Mouse (Mus musculus) B cell, adult 2 months (primary cell): ENCODE data around the gene 2310057M21Rik.
"Not testable (repeated sequence)": the region's sequence is repeated elsewhere in the genome, so short reads cannot be mapped to it uniquely, and the experiment has no call there.

Experiments
- DNase-seq, 2 experiments: peaks; one replicate each; pipeline ENCODE4 v3.0.0; 2022

The 2310057M21Rik gene

DNA sequence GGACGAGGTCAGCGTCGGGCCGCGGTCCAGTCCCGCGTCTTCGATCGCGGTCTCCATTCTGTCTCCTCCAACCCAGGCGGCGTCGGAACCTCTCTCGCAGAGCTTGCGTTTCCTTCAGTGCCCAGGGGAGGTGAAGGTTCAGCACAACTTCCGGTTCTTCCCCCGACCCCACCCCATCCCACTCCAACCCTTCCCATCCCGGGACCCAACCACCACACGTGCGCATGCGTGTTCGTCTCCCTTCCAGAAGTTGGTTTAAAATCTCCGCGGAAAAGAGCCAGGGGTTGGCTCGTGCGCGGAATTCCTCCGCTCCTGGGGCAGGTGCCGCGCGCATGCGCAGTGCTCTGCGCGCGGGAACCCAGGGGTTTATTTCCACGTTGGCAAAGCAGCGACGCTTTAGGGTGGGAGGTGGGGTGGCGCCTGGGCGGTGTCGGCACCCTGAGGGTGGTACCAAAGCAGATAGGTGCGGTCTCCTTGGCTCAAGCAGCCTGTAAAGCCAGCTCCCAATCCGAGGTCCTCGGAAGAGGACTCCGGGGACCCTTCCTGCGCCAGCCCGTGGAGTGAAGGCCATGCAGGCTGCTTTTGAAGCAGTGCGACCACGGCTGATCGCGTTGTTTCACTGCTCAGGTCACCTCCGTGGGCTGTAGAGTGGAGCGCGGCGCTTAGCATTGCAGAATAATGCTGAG is at the start of gene 2310057M21Rik:
Gene 2310057M21Rik (minus strand): TSS at position 145 of the 686 bp plus-strand sequence.
- DNase-seq, result peak; percentile 89 to 90

DNA sequence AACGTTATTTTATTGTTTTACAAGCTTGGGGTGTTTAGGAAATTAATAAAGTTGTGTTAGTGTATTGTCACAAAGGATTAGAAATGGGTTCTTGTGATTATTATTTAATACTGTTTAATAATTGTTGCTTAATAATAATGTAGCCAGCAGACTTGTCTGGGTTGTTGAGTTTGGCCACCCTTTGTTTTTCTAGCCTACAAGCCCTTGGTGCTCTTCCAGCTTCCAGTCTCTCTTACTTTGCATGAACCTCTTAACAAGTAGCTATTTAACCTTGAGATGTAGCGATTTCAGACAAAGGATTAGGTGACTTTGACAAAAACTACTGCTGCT is 49.3 kb upstream of the 2310057M21Rik start:
- DNase-seq, result no peak

DNA sequence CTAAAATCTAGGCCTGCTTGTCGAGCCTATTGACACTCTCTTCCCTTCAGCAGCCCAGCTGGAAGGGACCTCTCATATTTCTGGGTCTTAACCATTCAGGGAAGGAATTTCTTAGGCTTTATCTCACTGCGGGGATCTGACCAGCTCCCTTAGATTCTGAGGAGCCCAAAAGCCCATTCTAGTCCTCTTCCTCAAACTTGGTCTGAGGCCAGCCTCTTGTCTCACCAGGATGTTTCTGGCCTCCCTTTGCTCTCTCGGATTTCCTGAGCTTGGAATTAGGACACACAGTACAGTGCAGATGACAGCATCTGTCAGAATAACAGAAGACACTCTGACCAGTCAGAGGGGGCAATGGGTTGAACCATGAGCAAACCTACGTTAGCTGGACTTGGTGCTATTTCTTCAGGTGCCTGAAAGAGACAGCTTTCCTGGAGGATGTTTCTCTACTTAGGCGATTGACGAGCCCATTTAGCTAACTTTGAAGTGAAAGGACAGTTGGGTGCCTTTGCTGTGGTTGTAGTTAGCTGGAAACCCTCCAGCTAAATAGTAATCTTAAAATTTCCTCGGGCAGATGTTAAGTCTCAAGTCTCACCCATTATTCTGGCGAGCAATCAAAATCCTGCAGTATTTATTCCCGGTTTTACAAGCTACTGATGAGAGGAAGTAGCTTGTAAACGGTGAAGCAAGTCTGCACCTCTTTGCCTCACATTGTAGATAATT is 48.8 kb upstream of the 2310057M21Rik start:
- DNase-seq, result no peak

DNA sequence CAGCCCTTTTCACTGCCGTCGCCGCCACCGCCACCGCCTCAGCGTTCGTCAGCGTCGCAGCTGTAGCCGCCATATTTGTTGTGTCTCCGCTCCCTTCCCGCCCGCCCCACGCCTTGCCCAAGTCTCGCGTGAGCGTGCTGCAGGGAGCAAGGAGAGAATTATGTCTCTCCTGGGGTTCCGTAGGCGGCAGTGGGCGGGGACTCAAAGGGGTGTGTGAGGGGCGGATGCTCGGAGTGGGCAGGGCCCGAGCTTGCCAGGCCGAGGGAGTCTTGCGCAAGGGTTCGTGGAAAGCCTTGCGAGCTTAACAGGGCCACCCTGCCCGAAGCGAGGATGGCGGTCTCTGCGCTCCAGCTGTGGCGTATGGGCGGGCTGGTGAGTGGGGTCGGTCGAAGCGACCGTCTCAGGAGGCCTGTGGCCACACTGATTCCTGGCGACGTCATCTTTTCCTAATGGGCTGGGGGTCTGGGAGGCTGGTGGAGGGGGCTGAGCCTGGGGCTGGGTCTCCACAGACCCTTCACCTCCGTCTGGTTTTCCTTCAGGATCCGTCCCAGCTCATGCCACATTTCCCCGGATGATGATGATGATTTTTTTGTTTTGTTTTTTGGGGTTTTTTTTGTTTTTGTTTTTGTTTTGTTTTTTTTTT is 48.0 kb upstream of the 2310057M21Rik start, which contains the start of the genes Ikzf5 and Acadsb:
Gene Ikzf5 (minus strand): TSS at position 106 of the 643 bp plus-strand sequence.
Gene Acadsb (plus strand): TSS at position 186 of the 643 bp plus-strand sequence.
- peak; percentile 98 to 99 for DNase-seq

DNA sequence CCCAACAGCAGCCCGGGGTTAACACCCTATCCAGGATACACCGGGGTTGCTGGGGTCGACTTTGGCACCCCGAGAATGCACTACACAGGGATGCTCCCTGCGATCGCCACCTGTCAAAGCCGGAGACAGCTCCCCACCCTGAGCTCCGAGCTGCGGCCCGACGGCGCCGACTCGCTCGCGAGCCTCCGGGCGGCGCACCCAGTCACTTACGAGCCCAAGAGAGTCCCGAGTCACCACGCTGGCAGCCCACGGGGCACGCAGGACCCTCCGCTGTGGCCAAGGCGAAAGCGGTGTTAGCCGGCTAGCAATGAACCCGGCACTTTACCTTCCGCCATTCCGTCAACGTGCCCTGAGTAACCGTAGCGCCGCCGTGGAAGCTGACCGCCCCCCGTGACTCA is 47.4 kb upstream of the 2310057M21Rik start:
- DNase-seq, result no peak

DNA sequence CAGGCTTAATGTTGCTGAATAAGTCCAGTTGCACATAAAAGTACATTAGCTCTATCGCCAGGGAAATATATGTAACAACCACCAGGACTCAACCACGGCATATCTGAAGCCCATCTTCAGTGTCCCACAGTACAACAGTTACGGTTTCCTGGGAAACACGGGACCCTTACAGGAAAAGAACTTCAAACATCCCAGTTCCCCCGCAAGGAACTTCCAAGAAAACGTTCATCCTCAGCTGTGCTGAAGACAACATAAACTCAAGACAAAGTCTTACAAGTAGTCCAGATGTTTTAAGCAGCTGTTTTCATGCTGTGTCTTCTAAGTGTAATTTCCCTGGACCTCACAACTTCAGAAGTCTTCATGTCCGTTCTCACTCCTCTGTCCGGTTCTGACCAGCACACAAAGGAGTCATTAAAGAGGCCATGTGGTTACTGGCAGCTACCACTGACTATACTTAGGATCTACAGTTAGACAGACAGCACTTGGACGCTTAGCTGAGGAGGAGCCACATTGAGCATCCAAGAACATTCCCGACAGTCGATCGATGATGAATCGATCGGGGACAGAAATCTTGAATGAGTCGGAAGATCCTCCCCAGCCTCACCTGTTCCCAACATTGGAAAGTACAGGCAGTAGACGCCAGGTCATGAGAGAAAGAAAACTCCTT is 46.9 kb upstream of the 2310057M21Rik start:
- DNase-seq, result no peak

DNA sequence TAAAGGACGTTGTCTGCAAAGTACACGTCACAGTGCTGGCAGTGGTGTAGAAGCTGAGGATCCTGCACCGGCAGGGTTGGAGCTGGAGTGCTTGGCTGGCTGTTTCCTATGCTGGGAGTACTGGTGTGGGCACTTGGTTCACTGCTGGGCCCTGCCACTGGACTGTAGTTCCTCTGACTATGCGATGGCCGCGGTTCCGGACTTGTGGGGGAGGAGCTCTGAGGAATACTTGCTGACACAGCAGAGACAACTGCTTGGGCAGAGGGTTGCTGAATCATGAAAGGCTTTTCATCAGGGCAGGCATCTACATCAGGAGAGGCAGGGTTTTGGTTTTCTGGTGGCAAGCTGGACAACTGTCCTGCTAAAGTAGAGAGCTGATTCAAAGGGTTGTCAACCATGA is 29.2 kb upstream of the 2310057M21Rik start:
- DNase-seq, result not testable (repeated sequence)

DNA sequence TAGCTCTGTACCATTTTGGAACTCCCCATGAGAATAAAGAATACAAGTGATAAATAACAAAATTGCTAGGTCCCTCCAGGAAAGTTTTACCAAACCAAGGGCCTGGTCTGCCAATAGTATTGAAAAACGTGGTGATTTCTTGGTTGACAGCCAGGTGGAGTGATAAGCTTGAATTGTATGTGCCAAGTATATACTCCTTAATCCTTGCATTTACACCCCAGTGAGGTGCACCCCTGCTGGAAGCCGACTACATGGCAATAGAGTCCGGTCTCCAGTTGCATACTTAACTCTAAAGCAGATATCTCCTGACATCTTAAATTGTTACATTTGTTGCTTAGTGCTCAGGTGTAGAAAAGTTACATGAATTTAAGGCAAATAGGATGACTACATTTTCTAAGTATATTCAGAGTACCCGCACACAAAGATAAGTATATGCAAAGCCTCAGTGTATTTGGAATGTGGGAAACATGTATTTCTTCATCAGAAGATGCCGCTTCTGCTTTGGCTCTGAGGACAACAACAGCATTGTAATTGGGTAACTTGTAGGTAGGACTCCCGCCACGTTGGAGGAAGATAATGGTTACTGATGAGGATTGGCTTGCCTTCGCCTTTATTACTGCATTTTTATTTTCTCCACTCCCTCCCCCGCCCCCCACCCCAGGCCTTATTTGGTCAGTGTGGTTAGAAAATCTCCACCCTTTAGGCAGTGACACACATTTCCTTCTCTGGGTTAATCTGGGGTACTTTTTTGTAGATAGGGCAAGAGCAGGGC is 9.5 kb upstream of the 2310057M21Rik start:
- DNase-seq, result peak in 1 of 2 experiments; percentile 11

DNA sequence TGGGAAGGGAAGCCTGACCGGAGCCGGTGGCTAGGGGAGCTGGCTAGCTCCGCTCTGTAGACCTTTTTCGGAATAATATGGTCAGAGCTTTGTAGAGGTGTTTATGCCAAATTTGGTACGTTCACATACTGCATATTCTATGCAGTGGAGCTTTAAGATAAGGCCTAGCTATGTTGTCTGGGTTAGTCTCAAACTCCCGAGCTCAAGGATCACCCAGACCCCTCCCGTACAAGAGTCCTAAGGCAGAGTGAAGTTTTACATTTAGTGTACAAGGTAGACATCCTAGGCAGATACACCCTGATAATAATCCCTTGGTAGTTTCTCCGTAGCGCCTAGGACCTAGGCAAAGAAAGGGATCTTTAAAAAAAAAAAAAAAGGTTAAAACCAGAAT is 8.9 kb upstream of the 2310057M21Rik start:
- DNase-seq, result no peak

DNA sequence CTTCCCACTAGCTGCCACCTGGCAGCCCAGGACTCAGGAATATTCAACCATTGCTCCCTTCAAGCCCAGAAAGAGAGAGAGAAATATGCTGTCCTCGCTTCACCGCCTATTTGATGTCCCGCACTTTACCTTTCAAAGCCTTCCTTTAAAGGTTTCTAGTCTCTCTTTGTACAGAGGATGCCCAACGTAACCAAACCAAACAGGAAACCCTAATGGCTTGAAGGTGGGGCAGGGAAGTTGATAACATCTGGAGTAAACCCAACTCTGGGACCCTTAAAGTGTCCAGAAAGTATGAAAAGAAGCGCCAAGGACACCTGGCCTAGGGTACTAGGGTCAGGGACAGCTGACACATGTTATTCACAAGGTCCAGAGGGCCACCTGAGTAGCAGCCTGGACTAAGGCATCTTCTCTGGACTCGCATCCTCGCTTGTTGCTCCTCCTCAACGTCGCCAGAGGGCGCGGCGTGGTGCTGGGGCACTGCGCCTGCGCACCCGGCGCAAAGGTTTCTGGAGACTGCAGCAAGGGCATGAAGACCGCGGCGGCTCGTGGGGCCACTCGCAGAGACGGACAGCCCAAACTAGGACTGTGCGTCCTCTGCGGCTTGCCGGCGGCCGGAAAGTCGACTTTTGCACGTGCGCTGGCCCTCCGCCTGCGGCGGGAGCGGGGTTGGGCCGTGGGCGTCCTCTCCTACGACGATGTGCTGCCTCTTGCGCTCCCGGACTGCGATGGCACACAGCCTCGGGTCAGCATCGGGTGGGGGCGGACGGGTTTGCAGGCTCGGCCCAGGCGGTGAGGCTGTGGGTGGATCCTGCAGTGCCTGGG is 8.3 kb upstream of the 2310057M21Rik start, which contains the start of gene Pstk:
Gene Pstk (plus strand): TSS at position 494 of the 822 bp plus-strand sequence.
- peak; percentile 87 to 90 for DNase-seq

DNA sequence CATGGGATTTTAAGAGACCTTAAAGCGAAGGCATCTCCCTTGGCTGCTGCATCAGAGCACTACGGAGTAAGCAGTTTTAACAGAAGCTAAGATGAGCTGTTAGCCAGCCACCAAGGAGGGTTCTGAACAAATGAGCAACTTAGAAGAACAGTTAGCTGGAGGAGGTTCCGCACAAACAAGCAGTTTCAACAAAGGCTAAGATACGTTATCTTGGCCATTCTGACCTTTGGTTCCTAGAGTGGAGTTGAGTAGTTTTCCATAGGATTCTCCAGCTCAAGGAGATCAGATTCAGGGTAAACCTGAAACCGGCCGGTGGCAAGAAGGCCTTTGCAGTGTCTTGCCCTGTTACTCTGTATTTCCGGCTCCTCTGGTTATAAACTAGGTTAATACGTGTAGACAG is 1.6 kb upstream of the 2310057M21Rik start:
- no peak for DNase-seq

DNA sequence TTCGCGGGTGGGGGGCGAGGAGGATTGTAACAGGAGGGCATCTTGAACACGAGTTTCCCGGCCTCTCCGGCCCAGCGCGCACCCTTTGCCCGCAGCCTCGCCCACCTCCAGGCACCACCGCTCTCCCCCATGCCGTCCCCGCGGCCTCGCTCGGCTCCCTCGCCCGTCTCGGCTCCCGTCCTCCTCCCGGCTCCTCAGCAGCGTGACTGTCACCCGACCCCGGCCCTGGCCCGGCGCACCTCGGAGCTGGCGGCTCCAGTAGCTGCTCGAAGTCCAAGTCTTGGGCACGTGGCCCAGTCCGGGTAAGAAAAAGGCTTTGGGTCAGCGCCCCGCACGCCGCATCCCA is 317 bp downstream of the 2310057M21Rik start:
- DNase-seq, result no peak

DNA sequence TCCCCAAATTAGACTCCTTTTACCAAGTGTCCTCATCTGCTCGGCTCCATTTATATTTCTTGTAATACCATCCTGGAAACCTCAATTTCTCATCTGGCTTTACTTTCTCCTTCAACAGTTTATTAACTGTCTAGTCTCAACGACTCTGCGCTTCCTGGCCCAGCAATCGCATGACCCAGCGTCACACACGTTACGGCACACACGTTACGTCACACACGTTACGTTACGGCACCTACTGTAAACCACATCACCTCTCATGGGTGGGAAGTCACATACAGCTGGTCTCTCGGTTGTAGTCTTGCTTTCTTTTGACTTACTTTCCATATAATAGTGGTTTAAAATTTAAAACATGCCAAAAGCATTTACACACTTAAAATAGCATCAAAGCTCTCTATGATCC is 6.5 kb downstream of the 2310057M21Rik start:
- DNase-seq, result no peak

DNA sequence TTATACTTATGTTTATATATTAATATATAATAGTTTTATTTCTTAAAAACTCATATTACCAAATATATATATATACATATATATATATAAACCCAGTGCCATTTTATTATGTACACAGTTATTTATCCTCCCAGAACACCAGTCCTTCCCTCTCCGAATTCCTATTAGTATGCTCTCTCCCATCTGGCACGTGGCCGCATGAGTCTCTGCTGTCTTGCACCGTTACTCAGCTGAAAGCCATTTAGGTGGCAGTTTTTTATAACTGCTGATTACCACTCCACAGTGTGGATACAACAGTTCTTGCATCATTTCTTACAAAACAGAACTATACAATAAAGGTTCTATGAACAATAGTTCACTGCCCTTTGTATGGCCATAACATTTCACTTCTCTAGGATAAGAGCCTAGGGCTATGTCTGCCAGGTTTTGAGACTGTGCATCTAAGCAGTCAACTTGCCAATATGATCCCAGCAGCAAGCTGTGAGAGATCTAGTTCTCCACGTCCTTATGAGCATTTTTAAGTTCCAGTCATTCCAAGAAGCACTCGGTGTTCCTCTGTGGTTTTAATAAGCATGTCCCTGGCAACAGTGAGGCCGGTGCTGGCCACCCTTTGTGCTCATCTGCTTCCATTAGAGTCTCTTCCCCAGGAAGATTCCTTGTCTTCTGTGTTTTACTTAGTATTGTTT is 16.6 kb downstream of the 2310057M21Rik start:
- no peak for DNase-seq

DNA sequence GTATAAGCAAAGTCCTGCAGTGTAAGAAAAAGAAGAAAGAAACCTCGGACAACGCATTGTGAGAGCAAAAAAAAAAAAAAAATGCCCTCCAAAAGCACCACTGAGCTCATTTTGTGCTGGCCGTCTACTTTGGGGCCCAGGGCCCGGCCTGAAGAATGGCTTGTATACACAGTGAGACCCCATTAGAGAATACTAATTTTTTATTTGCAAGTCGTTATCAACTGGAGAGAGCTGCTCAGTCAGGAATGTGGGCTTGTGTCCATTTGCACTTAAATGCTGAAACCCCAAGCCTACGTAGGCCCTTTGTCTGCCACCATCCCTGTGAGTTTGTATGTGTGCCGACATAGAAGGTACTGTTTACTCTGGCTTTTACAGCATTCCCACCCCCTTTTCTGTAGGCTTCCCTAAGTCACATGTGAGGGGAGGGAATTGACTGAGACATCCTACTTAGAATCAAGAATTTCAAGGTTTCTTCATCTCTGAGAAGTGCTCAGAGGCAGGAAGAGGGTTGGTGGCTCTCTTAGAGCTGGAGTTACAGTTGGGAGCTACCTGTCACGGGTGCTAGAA is 25.0 kb downstream of the 2310057M21Rik start:
- DNase-seq, result no peak

DNA sequence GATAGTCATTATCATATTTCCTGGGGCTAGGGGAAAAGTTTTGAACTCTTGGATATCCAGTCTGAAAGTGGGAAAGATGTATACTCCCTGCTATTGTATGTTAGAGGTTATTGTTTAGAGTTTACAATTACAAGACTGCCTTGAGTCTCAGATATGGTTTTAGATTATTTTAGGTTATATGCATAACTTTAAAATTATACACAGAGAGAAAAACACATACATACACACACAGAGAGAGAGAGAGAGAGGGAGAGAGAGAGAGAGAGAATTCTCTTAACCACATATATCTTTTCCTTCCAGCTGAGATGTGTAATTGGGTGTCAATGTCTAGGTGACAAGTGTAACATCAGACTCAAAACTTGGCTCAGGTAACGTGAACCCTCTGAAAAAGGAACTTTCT is 29.0 kb downstream of the 2310057M21Rik start, which contains the start of gene Fam24a:
Gene Fam24a (plus strand): TSS at position 301 of the 400 bp plus-strand sequence.
- DNase-seq, result no peak

DNA sequence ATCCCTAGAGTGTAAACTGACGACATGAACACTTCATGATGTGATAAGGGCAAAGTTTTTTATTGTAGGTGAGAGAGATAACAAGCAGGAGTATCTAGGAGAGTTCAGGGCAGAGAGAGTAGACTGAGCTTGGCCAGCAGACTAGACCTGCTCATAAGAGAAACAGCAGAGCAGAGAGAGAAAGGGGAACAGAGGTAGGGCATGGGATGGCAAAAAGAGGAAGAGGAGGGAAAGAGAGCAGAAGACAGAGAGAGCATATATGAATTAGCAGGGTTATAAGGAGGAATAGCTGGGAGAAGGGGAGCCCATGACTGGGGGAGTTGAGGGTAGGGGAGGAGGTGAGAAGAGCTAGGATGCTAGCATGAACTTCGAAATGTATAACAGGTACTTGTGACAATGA is 30.9 kb downstream of the 2310057M21Rik start:
- no peak for DNase-seq

DNA sequence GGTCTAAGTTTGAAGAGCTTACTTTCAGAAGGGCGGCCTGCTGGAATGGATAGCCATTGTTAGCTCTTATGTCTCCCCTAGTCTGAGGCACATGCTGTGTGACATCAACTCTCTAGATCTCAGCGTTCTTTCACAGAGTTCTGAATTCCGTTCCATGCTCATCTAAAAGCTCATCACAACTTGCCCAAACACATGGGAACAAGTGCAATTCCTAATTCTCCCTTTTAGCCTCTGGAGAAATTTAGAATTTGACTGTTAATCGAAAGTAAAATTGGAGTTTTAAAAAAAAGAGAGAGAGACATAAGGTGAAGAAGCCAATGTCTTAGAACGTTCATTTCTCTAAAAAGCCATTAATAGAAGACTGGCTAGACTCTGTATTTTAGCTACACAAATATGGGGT is 33.1 kb downstream of the 2310057M21Rik start, which contains the start of gene Fam24b:
Gene Fam24b (minus strand): TSS at position 101 of the 400 bp plus-strand sequence.
- DNase-seq, result no peak

DNA sequence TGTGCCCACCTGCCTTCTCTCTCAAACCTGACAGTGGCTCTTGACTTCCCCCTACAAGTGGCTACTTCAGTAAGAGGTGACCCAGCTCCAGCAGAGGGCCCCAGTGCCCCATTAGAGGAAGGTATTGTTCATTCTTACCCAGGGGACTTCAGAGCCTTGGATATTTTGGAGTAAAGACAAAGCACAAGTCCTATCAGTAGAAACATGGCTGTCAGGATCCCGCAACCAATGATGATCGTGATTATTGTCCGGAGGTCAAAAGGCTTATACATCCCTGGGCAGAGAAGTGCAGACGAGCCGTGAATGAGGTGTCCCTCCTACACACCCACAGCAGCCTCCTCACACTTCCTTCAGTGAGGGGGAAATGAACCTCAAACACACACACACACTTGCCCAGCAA is 35.5 kb downstream of the 2310057M21Rik start:
- DNase-seq, result no peak

DNA sequence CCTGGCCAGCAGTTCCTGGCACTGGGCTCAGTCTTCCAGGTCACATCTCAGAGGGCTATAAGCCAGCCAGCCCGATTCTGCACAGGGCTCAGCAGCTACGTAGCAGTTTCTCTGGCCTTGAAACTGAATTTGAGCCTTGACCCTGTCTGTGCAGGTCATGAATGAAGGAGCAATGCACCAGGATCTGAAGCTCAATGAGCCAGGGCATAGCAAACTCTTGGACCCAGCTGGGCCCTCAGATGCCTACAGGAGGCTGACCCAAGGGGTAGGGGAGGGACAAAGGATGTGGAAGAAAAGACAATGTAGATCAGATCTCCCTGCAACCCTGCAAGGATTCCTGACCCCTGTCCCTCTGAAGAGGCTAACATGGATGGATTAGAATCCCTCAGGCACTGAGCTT is 40.4 kb downstream of the 2310057M21Rik start, which contains the start of gene Cuzd1:
Gene Cuzd1 (minus strand): TSS at position 101 of the 400 bp plus-strand sequence.
- DNase-seq, result no peak
